In genomic region chr11:74834650-74835277, GRCm38 (mm10) we compare ENCODE assay signal across 9 mouse cellular contexts. TPM values are rescaled to one million over a fixed set of nuclear protein-coding genes. Genes with fewer than 3 reads are reported as not detected.
DNase-seq lines count a peak whose midpoint lies in the region; ATAC-seq lines count a peak whose summit lies in the region.
"Had no signal": no experiment of that assay in that cellular context is flagged by ENCODE, and none has a peak within 500 bp of the region (broad histone marks: within the 10 kb centered on the region; RNA-seq: fewer than 3 reads in every experiment).

No protein-coding gene starts in this region.

- H3K4me2 ChIP-seq in kidney, embryonic 15.5 days: peak overlapping the region; percentile 9; the same call in 1 of the 2 replicates
- H3K4me2 ChIP-seq in liver, embryonic 13.5 days: no peak overlapping the region

- 0 out of 2 replicates have a peak overlapping the region, but pooled peaks have one; percentile 1 for H3K4me3 ChIP-seq in kidney, embryonic 15.5 days (replicated peaks)
- H3K4me3 ChIP-seq in liver, embryonic 13.5 days (replicated peaks): no peak overlapping the region

- no peak overlapping the region for H3K9ac ChIP-seq in kidney, embryonic 15.5 days
- H3K9ac ChIP-seq in liver, embryonic 13.5 days: peak overlapping the region; percentile 49; the same call in 1 of the 2 replicates

- peak; percentile 40 to 70 for DNase-seq in adrenal gland, adult (ENCODE audit: inconsistent age in 2 of 2, low spot score in 1 of 2)
- DNase-seq in adrenal gland, postnatal 36 days: no peak
- no peak for DNase-seq in kidney, adult 18-20 months
- DNase-seq in ZHBTc4 (ENCODE audit: low read depth, low spot score): peak; percentile 85
- DNase-seq in liver, embryonic 13.5 days: no peak
- no peak for DNase-seq in embryo, embryonic 11 days
- DNase-seq in layer of hippocampus, postnatal 25 days (ENCODE audit: extremely low spot score in 1 of 2, low spot score in 1 of 2): no peak
- DNase-seq: thymus, postnatal 25 days had no signal

- H3K36me3 ChIP-seq in kidney, embryonic 15.5 days: peaks cover 4% of the 10 kb centered on the region; the same call in 1 of the 2 replicates
- H3K36me3 ChIP-seq in liver, embryonic 13.5 days: no peaks in the 10 kb centered on the region; the same call in 1 of the 2 replicates

- peak overlapping the region; percentile 79 for H3K27ac ChIP-seq in kidney, embryonic 15.5 days
- peak overlapping the region; percentile 96 for H3K27ac ChIP-seq in liver, embryonic 13.5 days

- no peak for ATAC-seq in kidney, embryonic 15.5 days (replicated peaks; ENCODE audit: low FRiP score)
- no peak for ATAC-seq in liver, embryonic 13.5 days (ENCODE audit: low read depth)

- no peaks in the 10 kb centered on the region for H3K9me3 ChIP-seq in kidney, embryonic 15.5 days (replicated peaks)
- H3K9me3 ChIP-seq in liver, embryonic 13.5 days (replicated peaks): no peaks in the 10 kb centered on the region

- no peaks in the 10 kb centered on the region for H3K27me3 ChIP-seq in kidney, embryonic 15.5 days
- H3K27me3 ChIP-seq in liver, embryonic 13.5 days: no peaks in the 10 kb centered on the region

- 43% methylated on average over 5 of the region's 5 CpGs for WGBS in kidney, embryonic 15.5 days
- 35% methylated on average over 5 of the region's 5 CpGs for WGBS in liver, embryonic 13.5 days (ENCODE audit: insufficient replicate concordance)

- peaks cover 67% of the 10 kb centered on the region for H3K4me1 ChIP-seq in kidney, embryonic 15.5 days
- peaks cover 74% of the 10 kb centered on the region for H3K4me1 ChIP-seq in liver, embryonic 13.5 days (replicated peaks)

RNA-seq across cellular contexts. Expression of gene Mnt, which starts 4.0 kb away (rescaled TPM):
- total RNA-seq in adrenal gland, postnatal 36 days (2021): 10 to 100 TPM; 27.6 to 30.6 TPM
- polyA plus RNA-seq in kidney, embryonic 15.5 days (2015; fragmentation: Nextera tagmentation; extraction: Ambion mirVana): 5.0 and 5.7 TPM in 2 replicates
- 1.3 and 1.5 TPM in 2 replicates for polyA plus RNA-seq in liver, embryonic 13.5 days (2015; fragmentation: Nextera tagmentation; extraction: Ambion mirVana)
- 10 to 100 TPM; 28.9 to 34.4 TPM for total RNA-seq in layer of hippocampus, postnatal 25 days (2021)

Comparison
In these comparisons a context has a peak if more than half of its experiments do, and no peak if none do; other contexts are left out.
1. DNase-seq: peak in adrenal gland, adult (2 of 2) and ZHBTc4 (single experiment); none in adrenal gland, postnatal 36 days (0 of 2), kidney, adult 18-20 months (single experiment), liver, embryonic 13.5 days (single experiment), embryo, embryonic 11 days (single experiment) and layer of hippocampus, postnatal 25 days (0 of 2).